Mouse (Mus musculus) G1E-ER4 (cell line): ENCODE data around the gene T. TPM values are rescaled to one million over a fixed set of nuclear protein-coding genes. Genes with fewer than 3 reads are reported as not detected.

Source experiments
- GATA1 ChIP-seq: IDR thresholded peaks from one replicate; pipeline ENCODE4 v1.8.0; 2012; ENCODE audit warnings: low read length, inconsistent platforms
- polyA plus RNA-seq: library from polyadenylated mRNA; stranded (reverse); fragments of >175 nt; gene quantifications from 2 replicates; pipeline ENCODE4 v1.2.3, GENCODE M21; 2012

T gene
- polyA plus RNA-seq, 1 experiment, result not detected

- no peak for TF ChIP-seq GATA1
Measured at GRCm38 (mm10) chr17:8479493-8480128, 45.4 kb downstream of the T start.

- no peak for TF ChIP-seq GATA1
Measured at GRCm38 (mm10) chr17:8481797-8482196, 47.6 kb downstream of the T start.

- TF ChIP-seq GATA1, result no peak
Measured at GRCm38 (mm10) chr17:8482876-8483275, 48.7 kb downstream of the T start.

GRCm38 (mm10) chr17:8484246-8484645, 50.0 kb downstream of the T start:
- no peak for TF ChIP-seq GATA1

GRCm38 (mm10) chr17:8485146-8485545, 50.9 kb downstream of the T start:
- TF ChIP-seq GATA1, result no peak

- no peak for TF ChIP-seq GATA1
Measured at GRCm38 (mm10) chr17:8487824-8488223, 53.6 kb downstream of the T start.

- no peak for TF ChIP-seq GATA1
Measured at GRCm38 (mm10) chr17:8490971-8491370, 56.7 kb downstream of the T start.

Other genes starting within 250 kb of the T start
- gene Ccr6, start 198.4 kb upstream of the T start, polyA plus RNA-seq, result not detected in 2 replicates
- gene Mpc1, start 151.5 kb upstream of the T start, polyA plus RNA-seq, result 22.3 and 24.1 TPM in 2 replicates
- 41.1 and 51.8 TPM in 2 replicates for gene Sft2d1, start 123.3 kb upstream of the T start, polyA plus RNA-seq
- gene Prr18, start 97.0 kb upstream of the T start, polyA plus RNA-seq, result 0.27 and 0.35 TPM in 2 replicates
- 0.08 TPM in 1 of 2 replicates, not detected in the other for gene T2, start 78.4 kb upstream of the T start, polyA plus RNA-seq
- 0.59 and 0.91 TPM in 2 replicates for gene Pde10a, start 90.9 kb downstream of the T start, polyA plus RNA-seq
- not detected in 2 replicates for gene Gm17087, start 132.5 kb downstream of the T start, polyA plus RNA-seq